Mouse (Mus musculus) heart, embryonic 14.5 days (tissue): ENCODE measurements at regions not wholly inside any gene's neighbourhood (a gene's known extent, or its start where the extent isn't known, plus 50 kb on each side); places are given as distances from the start of the nearest gene placed in this dataset.

Experiments
- ATAC-seq: fragments of 200-750 bp; cut with Nextera tagmentation; 2 replicates; pipeline ENCODE4 v1.8.0; 2017; ENCODE audit warnings: low read depth, moderate TSS enrichment; ENCODE audit not compliant: insufficient number of reproducible peaks, insufficient read depth, low FRiP score
- H3K27ac ChIP-seq, 2 experiments: fragments of 200-500 bp in 1 of 2; fragments of 300-500 bp in 1 of 2; sonication (generic) in 1 of 2; replicated peaks in 1 of 2; 2 replicates each; pipeline ENCODE4 v1.5.1; 2012 to 2014; ENCODE audit warnings: low read depth in 2 of 2, low read length in 2 of 2, control low read depth in 1 of 2, mild to moderate bottlenecking in 1 of 2, mixed read lengths in 1 of 2; ENCODE audit not compliant: control insufficient read depth in 1 of 2, insufficient read depth in 1 of 2
- H3K27me3 ChIP-seq: fragments of 300-500 bp; sonication (generic); 2 replicates; pipeline ENCODE4 v1.6.1; 2014; ENCODE audit warnings: mild to moderate bottlenecking, low read length, control low read depth; ENCODE audit not compliant: control insufficient read depth, insufficient read depth
- H3K36me3 ChIP-seq: fragments of 300-500 bp; sonication (generic); 2 replicates; pipeline ENCODE4 v1.6.1; 2014; ENCODE audit warnings: mild to moderate bottlenecking, control low read depth, low read length, mixed read lengths; ENCODE audit not compliant: control insufficient read depth, insufficient read depth
- H3K4me1 ChIP-seq, 2 experiments: fragments of 200-500 bp in 1 of 2; fragments of 300-500 bp in 1 of 2; sonication (generic) in 1 of 2; 2 replicates each; pipeline ENCODE4 v1.6.1; 2012 to 2014; ENCODE audit warnings: low read length in 2 of 2, control low read depth in 1 of 2, mixed read lengths in 1 of 2; ENCODE audit not compliant: control insufficient read depth in 2 of 2, insufficient read depth in 2 of 2
- H3K4me2 ChIP-seq: fragments of 300-500 bp; sonication (generic); 2 replicates; pipeline ENCODE4 v1.6.1; 2014; ENCODE audit warnings: mild to moderate bottlenecking, low read length
- H3K4me3 ChIP-seq, 2 experiments: fragments of 200-500 bp in 1 of 2; fragments of 300-500 bp in 1 of 2; sonication (generic) in 1 of 2; 2 replicates each; pipeline ENCODE4 v1.5.1; 2012 to 2014; ENCODE audit warnings: low read length in 2 of 2, mild to moderate bottlenecking in 2 of 2, control low read depth in 1 of 2, low read depth in 1 of 2, moderate library complexity in 1 of 2; ENCODE audit not compliant: control insufficient read depth in 1 of 2, insufficient read depth in 1 of 2
- H3K9ac ChIP-seq: fragments of 300-500 bp; sonication (generic); 2 replicates; pipeline ENCODE4 v1.6.1; 2014; ENCODE audit warnings: mild to moderate bottlenecking, low read length
- H3K9me3 ChIP-seq: fragments of 300-500 bp; sonication (generic); 2 replicates; pipeline ENCODE4 v1.6.1; 2016; ENCODE audit warnings: low read length, control low read depth; ENCODE audit not compliant: control insufficient read depth
- WGBS: fragments of 180-500 bp; shearing (Covaris S2); extraction: QIAGEN DNeasy Blood & Tissue Kit; methylation state at CpG from one replicate; pipeline ENCODE4 v1.1.7; 2014; 5-methylcytosine and 5-hydroxymethylcytosine counted together

DNA sequence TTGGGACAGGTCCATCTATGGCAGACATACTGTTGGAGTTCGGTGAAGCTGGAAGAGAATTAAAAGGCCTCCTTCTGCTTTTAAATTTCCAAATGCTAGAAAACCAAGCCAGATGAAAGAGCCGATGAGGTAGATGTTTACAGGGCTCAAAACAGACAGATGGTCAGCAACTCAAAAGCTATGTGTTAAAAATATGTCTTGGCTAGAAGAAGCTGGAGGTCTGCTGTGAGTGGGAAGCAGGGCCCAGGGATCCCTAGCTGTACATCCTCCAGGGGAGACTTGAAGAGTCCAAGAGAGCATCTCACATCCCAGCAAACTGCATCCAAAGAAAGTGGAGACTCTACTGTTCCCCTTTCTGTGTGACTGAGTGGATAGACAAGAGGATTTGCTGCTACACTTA is 526.5 kb upstream of the Id2 start:
- ATAC-seq: no peak
- Histone ChIP-seq H3K4me3 (no peak overlapping the region), H3K27ac (no peak overlapping the region), H3K4me1 (peaks cover 5 to 16% of the 10 kb centered on the region in 2 experiments; a peak in 3 of 4 replicates), H3K9ac (no peak overlapping the region), H3K4me2 (no peak overlapping the region), H3K36me3 (no peaks in the 10 kb centered on the region), H3K27me3 (no peaks in the 10 kb centered on the region), H3K9me3 (no peaks in the 10 kb centered on the region)
- WGBS: 93% methylated on average over 2 of the region's 2 CpGs

DNA sequence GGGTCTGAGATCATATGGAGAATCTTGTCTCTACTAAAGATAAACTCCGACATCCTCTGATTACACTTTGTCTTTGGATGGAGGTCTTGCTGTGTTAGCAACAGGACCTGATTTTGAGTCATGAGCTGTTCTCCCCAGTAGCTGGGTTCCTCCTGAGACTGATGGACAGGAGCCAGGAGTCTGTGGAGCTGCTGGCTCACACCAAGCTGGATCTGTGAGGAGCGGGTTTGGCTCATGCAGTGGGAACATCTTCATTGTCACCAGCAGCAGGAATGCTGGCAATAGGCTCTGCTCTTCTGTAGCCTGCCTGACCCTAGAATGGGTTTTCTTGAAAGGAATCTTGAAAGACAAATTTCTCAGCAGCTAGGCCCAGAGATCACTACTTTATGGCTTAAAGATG is 524.2 kb upstream of the Id2 start:
- Histone ChIP-seq H3K4me3 (no peak overlapping the region), H3K27me3 (no peaks in the 10 kb centered on the region), H3K4me1 (peaks cover 3 to 13% of the 10 kb centered on the region in 2 experiments; a peak in 2 of 4 replicates), H3K9me3 (no peaks in the 10 kb centered on the region), H3K36me3 (no peaks in the 10 kb centered on the region), H3K27ac (no peak overlapping the region), H3K9ac (no peak overlapping the region), H3K4me2 (no peak overlapping the region)
- 75% methylated on average over 2 of the region's 2 CpGs for WGBS
- ATAC-seq: no peak

DNA sequence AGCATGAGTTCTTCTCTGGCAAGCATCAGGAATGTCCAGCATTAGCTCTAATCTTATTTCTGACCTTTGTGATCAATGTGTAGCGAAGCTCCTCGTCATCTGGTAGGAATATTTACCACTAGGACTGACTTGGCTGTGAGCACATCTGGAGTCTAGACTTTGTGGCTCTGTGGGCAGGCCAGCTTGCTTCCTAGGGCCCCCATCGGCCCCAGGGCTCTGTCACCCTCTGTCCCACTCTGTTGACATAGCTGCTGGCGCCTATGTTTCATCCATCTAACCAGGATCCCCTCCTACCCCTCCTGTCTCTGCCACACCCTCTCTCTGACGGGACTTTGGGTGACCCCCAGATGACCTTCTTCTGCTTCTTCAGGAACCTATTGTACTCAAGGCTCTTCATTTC is 520.6 kb upstream of the Id2 start:
- WGBS: 39% methylated on average over 5 of the region's 5 CpGs
- peak; percentile 73; the same call in 1 of the 2 replicates for ATAC-seq
- no peaks in the 10 kb centered on the region for H3K36me3 ChIP-seq

GRCm38 (mm10) chr12:25615377-25615776 is 518.4 kb upstream of the Id2 start:
- Histone ChIP-seq H3K4me3 (no peak overlapping the region), H3K9me3 (no peaks in the 10 kb centered on the region), H3K27ac (no peak overlapping the region), H3K36me3 (no peaks in the 10 kb centered on the region), H3K4me2 (no peak overlapping the region), H3K4me1 (peaks cover 3 to 5% of the 10 kb centered on the region in 2 experiments; a peak in 2 of 4 replicates), H3K9ac (no peak overlapping the region), H3K27me3 (no peaks in the 10 kb centered on the region)
- 55% methylated on average over 3 of the region's 3 CpGs for WGBS
- no peak for ATAC-seq

More for the DNA sequence above, 520.6 kb upstream of the Id2 start:
- Histone ChIP-seq H3K27me3 (no peaks in the 10 kb centered on the region), H3K27ac (no peak overlapping the region), H3K9me3 (no peaks in the 10 kb centered on the region), H3K9ac (no peak overlapping the region), H3K4me3 (no peak overlapping the region), H3K4me2 (no peak overlapping the region), H3K4me1 (peaks cover 3 to 5% of the 10 kb centered on the region in 2 experiments; a peak in 2 of 4 replicates)

GRCm38 (mm10) chr12:25613473-25613872 is 516.5 kb upstream of the Id2 start:
- no peak overlapping the region for H3K9ac ChIP-seq
- ATAC-seq: no peak

DNA sequence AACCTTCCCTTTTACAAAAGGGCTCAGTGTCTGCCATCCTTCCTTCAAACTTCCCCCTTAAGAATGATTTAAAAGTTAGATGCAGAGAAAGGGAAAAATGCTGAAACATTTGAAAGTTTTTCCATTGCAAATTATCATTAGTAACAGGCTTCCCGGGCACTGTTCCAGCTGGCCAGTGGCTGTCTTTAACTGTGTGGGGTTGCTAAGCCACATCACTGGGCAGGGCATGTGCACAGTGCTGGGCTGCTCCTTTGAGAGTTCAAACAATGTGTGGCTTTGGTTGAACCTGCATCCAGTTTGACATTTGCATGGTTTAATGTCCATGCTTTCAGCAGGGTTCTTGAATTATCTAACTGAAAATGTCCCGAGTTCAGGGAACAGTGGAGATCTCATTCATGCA is 512.1 kb upstream of the Id2 start:
- Histone ChIP-seq H3K4me3 (no peak overlapping the region), H3K27ac (peak overlapping the region in 1 of 2 experiments; percentile 27; a peak in 1 of 4 replicates), H3K9me3 (no peaks in the 10 kb centered on the region), H3K4me1 (peaks cover 2 to 6% of the 10 kb centered on the region in 2 experiments; a peak in 1 of 4 replicates), H3K27me3 (no peaks in the 10 kb centered on the region), H3K4me2 (no peak overlapping the region), H3K36me3 (no peaks in the 10 kb centered on the region), H3K9ac (no peak overlapping the region)
- ATAC-seq: no peak
- 59% methylated on average over 2 of the region's 2 CpGs for WGBS

More at GRCm38 (mm10) chr12:25613473-25613872, 516.5 kb upstream of the Id2 start:
- H3K27me3 ChIP-seq: no peaks in the 10 kb centered on the region
- no peak overlapping the region for H3K27ac ChIP-seq
- peaks cover 3 to 11% of the 10 kb centered on the region in 2 experiments; a peak in 2 of 4 replicates for H3K4me1 ChIP-seq
- H3K9me3 ChIP-seq: no peaks in the 10 kb centered on the region
- no peak overlapping the region for H3K4me2 ChIP-seq
- H3K4me3 ChIP-seq: no peak overlapping the region
- no peaks in the 10 kb centered on the region for H3K36me3 ChIP-seq

DNA sequence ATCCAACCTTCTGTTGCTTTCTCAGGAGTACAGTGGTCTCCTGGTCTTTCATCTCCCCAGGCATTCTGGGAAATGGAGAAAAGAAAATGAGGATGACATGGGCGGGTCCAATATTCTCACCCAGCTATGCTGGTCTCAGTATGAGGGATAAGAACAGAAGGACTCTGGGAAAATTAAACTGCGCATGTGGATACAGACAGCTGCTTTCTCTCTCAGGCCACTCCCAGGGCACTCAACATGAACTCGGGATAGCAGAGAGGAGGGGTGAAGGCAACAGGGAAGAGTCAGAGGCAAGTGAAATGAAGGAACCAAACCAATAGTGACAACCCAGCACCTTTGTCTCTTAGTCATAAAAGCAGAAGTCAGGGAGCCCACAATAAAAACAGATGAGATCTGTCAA is 508.5 kb upstream of the Id2 start:
- WGBS: 68% methylated on average over 3 of the region's 3 CpGs
- no peak for ATAC-seq

GRCm38 (mm10) chr12:25590262-25590661 is 493.3 kb upstream of the Id2 start:
- Histone ChIP-seq H3K4me2 (no peak overlapping the region), H3K27me3 (no peaks in the 10 kb centered on the region), H3K9ac (no peak overlapping the region), H3K36me3 (no peaks in the 10 kb centered on the region), H3K4me1 (no peaks in the 10 kb centered on the region), H3K27ac (no peak overlapping the region), H3K4me3 (no peak overlapping the region), H3K9me3 (no peaks in the 10 kb centered on the region)
- ATAC-seq: no peak
- 79% methylated on average over 2 of the region's 2 CpGs for WGBS

More for the DNA sequence above, 508.5 kb upstream of the Id2 start:
- Histone ChIP-seq H3K4me1 (peaks cover 2 to 6% of the 10 kb centered on the region in 2 experiments; a peak in 1 of 4 replicates), H3K4me2 (no peak overlapping the region), H3K36me3 (no peaks in the 10 kb centered on the region), H3K9me3 (no peaks in the 10 kb centered on the region), H3K4me3 (no peak overlapping the region), H3K27me3 (no peaks in the 10 kb centered on the region), H3K27ac (no peak overlapping the region), H3K9ac (no peak overlapping the region)
